Mouse (Mus musculus) MEL (cell line): ENCODE measurements around the gene Bicd2. TPM values are rescaled to one million over a fixed set of nuclear protein-coding genes. Genes with fewer than 3 reads are reported as not detected.

Experiments used
- DNase-seq: peaks from one replicate; pipeline ENCODE4 v3.0.0; 2011; ENCODE audit warnings: low read depth, low spot score
- H3K27ac ChIP-seq: 2 replicates; pipeline ENCODE4 v1.5.1; 2012; ENCODE audit warnings: low read depth, mild to moderate bottlenecking, control low read depth, low read length, moderate library complexity; ENCODE audit not compliant: control insufficient read depth
- H3K27me3 ChIP-seq, 2 experiments: fragments of 150-350 bp in 1 of 2; sonication (generic) in 1 of 2; 2 replicates each; pipeline ENCODE4 v1.6.1; 2012; ENCODE audit warnings: low read length in 2 of 2, mild to moderate bottlenecking in 2 of 2, improper control_type of control experiment in 1 of 2, moderate library complexity in 1 of 2; ENCODE audit not compliant: insufficient read depth in 2 of 2, control insufficient read depth in 1 of 2
- H3K36me3 ChIP-seq, 2 experiments: 2 replicates each; pipeline ENCODE4 v1.6.1; 2012 to 2014; ENCODE audit warnings: low read length in 2 of 2, improper control_type of control experiment in 1 of 2, inconsistent platforms in 1 of 2, mild to moderate bottlenecking in 1 of 2; ENCODE audit not compliant: insufficient read depth in 2 of 2, control insufficient read depth in 1 of 2
- H3K4me1 ChIP-seq, 2 experiments: fragments of 150-350 bp in 1 of 2; sonication (generic) in 1 of 2; 2 replicates each; pipeline ENCODE4 v1.6.1; 2012; ENCODE audit warnings: low read length in 2 of 2, improper control_type of control experiment in 1 of 2, mild to moderate bottlenecking in 1 of 2; ENCODE audit not compliant: insufficient read depth in 2 of 2, control insufficient read depth in 1 of 2
- H3K4me3 ChIP-seq, 2 experiments: fragments of 150-350 bp in 1 of 2; sonication (generic) in 1 of 2; 2 replicates each; pipeline ENCODE4 v1.5.1; 2012; ENCODE audit warnings: low read depth in 2 of 2, low read length in 2 of 2, mild to moderate bottlenecking in 2 of 2, moderate library complexity in 2 of 2, control low read depth in 1 of 2, improper control_type of control experiment in 1 of 2; ENCODE audit not compliant: control insufficient read depth in 1 of 2, insufficient read depth in 1 of 2
- H3K79me2 ChIP-seq: 2 replicates; pipeline ENCODE4 v1.6.1; 2012; ENCODE audit warnings: mild to moderate bottlenecking, low read length, moderate library complexity; ENCODE audit not compliant: control insufficient read depth, poor library complexity, insufficient read depth
- H3K9ac ChIP-seq: 2 replicates; pipeline ENCODE4 v1.6.1; 2012; ENCODE audit warnings: low read depth, mild to moderate bottlenecking, control low read depth, low read length, moderate library complexity; ENCODE audit not compliant: control insufficient read depth, poor library complexity, severe bottlenecking
- H3K9me3 ChIP-seq: fragments of 150-350 bp; sonication (generic); replicated peaks from 2 replicates; pipeline ENCODE4 v1.6.1; 2012; ENCODE audit warnings: mild to moderate bottlenecking, low read length, improper control_type of control experiment, moderate library complexity; ENCODE audit not compliant: insufficient read depth
- BHLHE40 ChIP-seq: IDR thresholded peaks from 2 replicates; pipeline ENCODE4 v1.6.1; 2012; ENCODE audit warnings: low read depth, mild to moderate bottlenecking, inconsistent platforms, low read length, improper control_type of control experiment, borderline replicate concordance
- CHD1 ChIP-seq: IDR thresholded peaks from 2 replicates; pipeline ENCODE4 v1.6.1; 2012; ENCODE audit warnings: low read depth, mild to moderate bottlenecking, inconsistent platforms, low read length, improper control_type of control experiment
- CTCF ChIP-seq, 3 experiments: IDR thresholded peaks in 2 of 3; conservative IDR thresholded peaks in 1 of 3; 2 replicates each; pipeline ENCODE4 v1.5.1; 2011 to 2012; ENCODE audit warnings: low read length in 3 of 3, low read depth in 2 of 3, mild to moderate bottlenecking in 2 of 3, improper control_type of control experiment in 1 of 3, inconsistent platforms in 1 of 3, mixed read lengths in 1 of 3, moderate library complexity in 1 of 3; ENCODE audit not compliant: control insufficient read depth in 1 of 3, insufficient read depth in 1 of 3, poor library complexity in 1 of 3, severe bottlenecking in 1 of 3
- E2F4 ChIP-seq: IDR thresholded peaks from 2 replicates; pipeline ENCODE4 v1.6.1; 2011; ENCODE audit warnings: low read depth, low read length, improper control_type of control experiment, borderline replicate concordance
- ELF1 ChIP-seq: IDR thresholded peaks from 2 replicates; pipeline ENCODE4 v1.6.1; 2014; ENCODE audit warnings: low read depth, mild to moderate bottlenecking, inconsistent platforms, low read length, improper control_type of control experiment, moderate library complexity
- EP300 ChIP-seq, 2 experiments: IDR thresholded peaks; 2 replicates each; pipeline ENCODE4 v1.6.1; 2011; ENCODE audit warnings: improper control_type of control experiment in 2 of 2, low read length in 2 of 2, low read depth in 1 of 2, mild to moderate bottlenecking in 1 of 2
- GATA1 ChIP-seq: IDR thresholded peaks from 2 replicates; pipeline ENCODE4 v1.6.1; 2011; ENCODE audit warnings: low read depth, low read length, improper control_type of control experiment
- JUND ChIP-seq: IDR thresholded peaks from 2 replicates; pipeline ENCODE4 v1.6.1; 2011; ENCODE audit warnings: low read depth, mild to moderate bottlenecking, improper control_type of control experiment, low read length
- KAT2A ChIP-seq: conservative IDR thresholded peaks from 2 replicates; pipeline ENCODE4 v1.6.1; 2012; ENCODE audit warnings: low read depth, low read length, improper control_type of control experiment, inconsistent platforms
- MAFK ChIP-seq: IDR thresholded peaks from 2 replicates; pipeline ENCODE4 v1.6.1; 2011; ENCODE audit warnings: low read depth, mild to moderate bottlenecking, low read length, improper control_type of control experiment, borderline replicate concordance
- MAX ChIP-seq: IDR thresholded peaks from 2 replicates; pipeline ENCODE4 v1.6.1; 2011; ENCODE audit warnings: low read length, improper control_type of control experiment
- MAZ ChIP-seq: IDR thresholded peaks from 2 replicates; pipeline ENCODE4 v1.6.1; 2012; ENCODE audit warnings: low read depth, mild to moderate bottlenecking, inconsistent platforms, low read length, improper control_type of control experiment
- MEF2A ChIP-seq: IDR thresholded peaks from 2 replicates; pipeline ENCODE4 v1.6.1; 2014; ENCODE audit warnings: low read depth, mild to moderate bottlenecking, inconsistent platforms, low read length, improper control_type of control experiment; ENCODE audit not compliant: poor library complexity, insufficient replicate concordance, severe bottlenecking; ENCODE audit errors: extremely low read depth
- MXI1 ChIP-seq: IDR thresholded peaks from 2 replicates; pipeline ENCODE4 v1.6.1; 2011; ENCODE audit warnings: mild to moderate bottlenecking, low read depth, low read length, improper control_type of control experiment
- MYB ChIP-seq: IDR thresholded peaks from 2 replicates; pipeline ENCODE4 v1.6.1; 2011; ENCODE audit warnings: mild to moderate bottlenecking, low read depth, low read length, improper control_type of control experiment
- MYC ChIP-seq: IDR thresholded peaks from 2 replicates; pipeline ENCODE4 v1.6.1; 2011; ENCODE audit warnings: low read depth, mild to moderate bottlenecking, low read length, improper control_type of control experiment, moderate library complexity
- NELFE ChIP-seq: IDR thresholded peaks from 2 replicates; pipeline ENCODE4 v1.6.1; 2011; ENCODE audit warnings: low read depth, low read length, improper control_type of control experiment
- NRF1 ChIP-seq: IDR thresholded peaks from 2 replicates; pipeline ENCODE4 v1.6.1; 2014; ENCODE audit warnings: low read depth, mild to moderate bottlenecking, inconsistent platforms, low read length, improper control_type of control experiment, moderate library complexity; ENCODE audit not compliant: poor library complexity, insufficient read depth, severe bottlenecking
- POLR2A ChIP-seq, 2 experiments: IDR thresholded peaks; 2 replicates each; pipeline ENCODE4 v1.6.1; 2011 to 2012; ENCODE audit warnings: low read length in 2 of 2, mild to moderate bottlenecking in 2 of 2, control low read depth in 1 of 2, improper control_type of control experiment in 1 of 2, low read depth in 1 of 2, moderate library complexity in 1 of 2; ENCODE audit not compliant: control insufficient read depth in 1 of 2, insufficient read depth in 1 of 2, poor library complexity in 1 of 2
- POLR2AphosphoS5 ChIP-seq: IDR thresholded peaks from 2 replicates; pipeline ENCODE4 v1.6.1; 2012; ENCODE audit warnings: low read depth, borderline replicate concordance, mild to moderate bottlenecking, inconsistent platforms, low read length, moderate library complexity, mixed read lengths
- RAD21 ChIP-seq: IDR thresholded peaks from 2 replicates; pipeline ENCODE4 v1.6.1; 2011; ENCODE audit warnings: mild to moderate bottlenecking, low read depth, low read length, improper control_type of control experiment
- RCOR1 ChIP-seq: IDR thresholded peaks from 2 replicates; pipeline ENCODE4 v1.6.1; 2012; ENCODE audit warnings: low read depth, mild to moderate bottlenecking, inconsistent platforms, low read length, improper control_type of control experiment
- SMC3 ChIP-seq: IDR thresholded peaks from 2 replicates; pipeline ENCODE4 v1.6.1; 2011; ENCODE audit warnings: low read depth, low read length, improper control_type of control experiment
- TCF12 ChIP-seq: IDR thresholded peaks from 2 replicates; pipeline ENCODE4 v1.6.1; 2014; ENCODE audit warnings: low read depth, mild to moderate bottlenecking, inconsistent platforms, low read length, improper control_type of control experiment, moderate library complexity
- USF1 ChIP-seq: IDR thresholded peaks from 2 replicates; pipeline ENCODE4 v1.6.1; 2014; ENCODE audit warnings: low read depth, mild to moderate bottlenecking, inconsistent platforms, low read length, improper control_type of control experiment, moderate library complexity
- ZC3H11A ChIP-seq: IDR thresholded peaks from 2 replicates; pipeline ENCODE4 v1.6.1; 2012; ENCODE audit warnings: low read depth, mild to moderate bottlenecking, inconsistent platforms, low read length, improper control_type of control experiment
- ZKSCAN1 ChIP-seq: IDR thresholded peaks from 2 replicates; pipeline ENCODE4 v1.6.1; 2012; ENCODE audit warnings: low read depth, mild to moderate bottlenecking, inconsistent platforms, low read length, improper control_type of control experiment, moderate library complexity
- ZNF384 ChIP-seq: IDR thresholded peaks from 2 replicates; pipeline ENCODE4 v1.6.1; 2012; ENCODE audit warnings: low read depth, mild to moderate bottlenecking, inconsistent platforms, low read length, improper control_type of control experiment
- polyA plus RNA-seq, 2 experiments: library from polyadenylated mRNA; stranded (reverse) in 1 of 2; unstranded in 1 of 2; fragments of >175 nt in 1 of 2; fragments of >200 nt in 1 of 2; gene quantifications; 2 replicates each; pipeline versions ENCODE4 v1.2.1 to v1.2.4; 2012; ENCODE audit warnings: low replicate concordance in 2 of 2, low read depth in 1 of 2; ENCODE audit not compliant: insufficient read length in 2 of 2, insufficient read depth in 1 of 2, missing spikeins in 1 of 2
- total RNA-seq: library from RNA; depleted of rRNA; stranded (reverse); fragments of 300-350 nt; gene quantifications from 2 replicates; pipeline ENCODE4 v1.2.3, GENCODE M21; 2012

The Bicd2 gene
- total and polyA plus RNA-seq, 3 experiments: 21.8 to 22.6 TPM; not detected in 1

DNA sequence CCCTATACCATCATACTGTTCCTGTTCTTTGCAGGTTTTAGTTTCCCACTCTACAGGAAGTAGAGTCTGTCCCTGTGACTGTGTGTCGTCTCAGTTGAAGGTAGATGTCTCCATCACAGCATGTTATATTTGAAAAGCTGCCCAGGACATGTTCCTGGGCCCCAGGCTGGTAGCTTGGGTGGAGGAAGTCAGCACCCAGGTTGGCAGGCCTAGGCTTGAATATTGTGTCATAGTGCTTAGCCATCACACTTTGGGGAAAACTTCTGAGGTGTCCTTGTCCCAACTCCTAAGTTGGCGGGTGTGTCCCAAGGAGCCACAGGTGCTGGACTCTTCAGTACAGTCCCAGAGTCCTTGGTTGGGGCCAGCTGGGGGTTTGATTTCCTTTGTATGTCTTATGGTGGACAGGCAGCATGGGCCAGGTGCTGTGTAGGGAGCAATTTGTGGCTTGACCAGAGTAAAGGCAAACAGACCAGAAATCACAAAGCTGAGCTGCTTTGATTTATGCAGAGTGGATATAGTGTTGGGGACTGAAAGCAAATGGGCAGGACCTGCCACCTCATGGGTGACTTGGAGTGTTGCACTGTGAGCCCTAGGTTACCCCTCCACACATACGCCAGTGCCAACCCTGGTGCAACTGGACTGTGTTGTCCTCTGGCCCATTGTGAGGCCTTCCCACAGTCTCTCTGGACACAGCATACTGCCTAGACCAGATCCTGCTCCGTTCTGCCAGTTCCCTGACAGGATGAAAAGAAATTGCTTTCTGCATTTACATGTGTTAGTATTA is 26.5 kb downstream of the Bicd2 start:
- Histone ChIP-seq H3K9ac (no peak overlapping the region), H3K4me1 (no peaks in the 10 kb centered on the region), H3K36me3 (no peaks in the 10 kb centered on the region; a peak in 1 of 4 replicates), H3K79me2 (peaks cover 18% of the 10 kb centered on the region; the same call in 1 of the 2 replicates), H3K27me3 (no peaks in the 10 kb centered on the region), H3K9me3 (no peaks in the 10 kb centered on the region), H3K27ac (no peak overlapping the region), H3K4me3 (no peak overlapping the region)
- no peak for DNase-seq
- TF ChIP-seq MYB (no peak), POLR2AphosphoS5 (no peak), USF1 (no peak), MAZ (no peak), ELF1 (no peak), TCF12 (no peak), POLR2A (IDR thresholded peaks at IDR 0.05; ENCODE audit: control insufficient read depth in 1 of 2, insufficient read depth in 1 of 2, low read depth in 1 of 2, low read length in 2 of 2, poor library complexity in 1 of 2) (no peak), MYC (no peak), MXI1 (no peak), NRF1 (no peak), JUND (no peak), CTCF (IDR thresholded peaks at IDR 0.05 in 2 of 3, conservative IDR thresholded peaks at IDR 0.05 in 1 of 3; ENCODE audit: control insufficient read depth in 1 of 3, insufficient read depth in 1 of 3, low read depth in 2 of 3, low read length in 3 of 3, poor library complexity in 1 of 3, severe bottlenecking in 1 of 3) (no peak), MEF2A (no peak), ZNF384 (no peak), MAFK (no peak), RAD21 (no peak), RCOR1 (no peak), NELFE (no peak), BHLHE40 (no peak), CHD1 (no peak)

DNA sequence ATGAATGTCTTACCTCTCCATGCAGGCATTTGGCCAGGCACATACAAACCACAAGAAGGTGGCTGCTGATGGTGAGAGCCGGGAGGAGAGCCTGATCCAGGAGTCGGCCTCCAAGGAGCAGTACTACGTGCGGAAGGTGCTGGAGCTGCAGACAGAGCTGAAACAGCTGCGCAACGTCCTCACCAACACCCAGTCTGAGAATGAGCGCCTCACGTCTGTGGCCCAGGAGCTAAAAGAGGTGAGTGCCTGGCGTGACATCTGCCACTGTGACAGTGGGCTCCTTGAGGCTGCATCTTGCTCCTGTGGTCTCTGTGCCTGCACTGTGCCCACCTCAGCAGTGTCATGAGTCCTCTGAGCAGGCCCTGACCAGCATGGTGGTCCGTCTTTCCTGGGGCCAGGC is 28.0 kb downstream of the Bicd2 start:
- Histone ChIP-seq H3K9ac (no peak overlapping the region), H3K4me3 (no peak overlapping the region)

More for the DNA sequence above, 28.0 kb downstream of the Bicd2 start:
- H3K27me3 ChIP-seq: no peaks in the 10 kb centered on the region
- no peak for DNase-seq
- TF ChIP-seq CTCF (IDR thresholded peaks at IDR 0.05 in 2 of 3, conservative IDR thresholded peaks at IDR 0.05 in 1 of 3; ENCODE audit: control insufficient read depth in 1 of 3, insufficient read depth in 1 of 3, low read depth in 2 of 3, low read length in 3 of 3, poor library complexity in 1 of 3, severe bottlenecking in 1 of 3) (no peak), RCOR1 (no peak), MEF2A (no peak), USF1 (no peak), MAX (no peak), SMC3 (no peak), MXI1 (no peak), GATA1 (no peak), NRF1 (no peak), MAZ (no peak), POLR2A (IDR thresholded peaks at IDR 0.05; ENCODE audit: control insufficient read depth in 1 of 2, insufficient read depth in 1 of 2, low read depth in 1 of 2, low read length in 2 of 2, poor library complexity in 1 of 2) (no peak), MYC (no peak), KAT2A (no peak), E2F4 (no peak), ELF1 (no peak), ZKSCAN1 (no peak), EP300 (IDR thresholded peaks at IDR 0.05; ENCODE audit: low read depth in 1 of 2, low read length in 2 of 2) (no peak), ZC3H11A (no peak), MAFK (no peak), TCF12 (no peak)
- peaks cover 10% of the 10 kb centered on the region; the same call in 1 of the 2 replicates for H3K79me2 ChIP-seq
- no peaks in the 10 kb centered on the region; a peak in 1 of 4 replicates for H3K36me3 ChIP-seq
- H3K27ac ChIP-seq: no peak overlapping the region
- no peaks in the 10 kb centered on the region for H3K9me3 ChIP-seq
- H3K4me1 ChIP-seq: no peaks in the 10 kb centered on the region
